Mouse (Mus musculus): Measurements from ENCODE around the gene Birc2. TPM values are rescaled to one million over a fixed set of nuclear protein-coding genes. Genes with fewer than 3 reads are reported as not detected.

The Birc2 gene
- polyA plus RNA-seq, 1 experiment from 2014 or later, result 49.3 TPM

DNA sequence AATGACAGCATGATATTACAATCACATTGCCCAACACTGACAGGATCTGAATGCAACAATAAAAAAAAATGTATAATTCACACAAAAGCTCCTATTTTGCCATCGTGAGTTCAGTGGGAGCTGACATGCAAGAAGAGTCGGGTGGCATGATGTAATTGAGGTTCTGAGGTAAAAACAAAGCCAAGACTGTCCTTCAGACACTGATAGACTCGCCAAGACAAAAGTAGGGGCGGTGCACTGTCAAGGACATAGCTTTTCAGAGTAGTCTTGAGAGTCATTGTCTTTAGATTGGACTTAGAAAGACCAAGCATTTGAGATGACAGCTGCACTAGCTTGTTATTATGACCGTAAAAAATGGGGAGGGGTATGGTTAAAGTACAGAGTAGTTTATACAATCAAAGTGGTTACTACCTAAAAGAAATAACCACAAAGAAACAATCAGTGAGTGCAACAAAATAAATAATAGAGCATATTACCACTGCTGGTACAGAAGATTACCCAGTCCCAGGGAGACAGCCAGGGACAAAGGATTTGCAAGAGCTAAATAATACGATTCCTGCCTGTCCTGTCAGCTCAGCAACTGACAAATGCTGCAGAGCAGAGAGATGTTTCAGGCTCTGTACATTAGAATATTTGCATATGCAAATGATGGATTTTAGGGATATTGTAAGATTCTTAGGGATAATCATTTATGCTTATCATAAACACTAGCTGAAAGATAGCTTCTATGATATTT is 40.6 kb downstream of the Birc2 start:
- no peaks in the 10 kb centered on the region for H3K9me3 ChIP-seq (ENCODE audit: control insufficient read depth, low read length)
- ATAC-seq (ENCODE audit: low read depth), result no peak
- no peaks in the 10 kb centered on the region; the same call in 1 of the 2 replicates for H3K36me3 ChIP-seq (ENCODE audit: control insufficient read depth, insufficient read depth, low read length)
- H3K27ac ChIP-seq (ENCODE audit: low read depth, low read length), result no peak overlapping the region
- no peaks in the 10 kb centered on the region for H3K27me3 ChIP-seq (ENCODE audit: control insufficient read depth, insufficient read depth, low read length)
- no peak overlapping the region for H3K4me2 ChIP-seq (ENCODE audit: low read depth, low read length)
- no peaks in the 10 kb centered on the region for H3K4me1 ChIP-seq (ENCODE audit: control insufficient read depth, insufficient read depth, low read length)
- H3K4me3 ChIP-seq (ENCODE audit: low read depth, low read length), result no peak overlapping the region
- no peak overlapping the region for H3K9ac ChIP-seq (replicated peaks; ENCODE audit: low read depth, low read length)
- WGBS, result 69% methylated on average over 6 of the region's 6 CpGs

GRCm38 (mm10) chr9:7795581-7795980 is 41.3 kb downstream of the Birc2 start:
- Histone ChIP-seq H3K4me1 (ENCODE audit: control insufficient read depth, insufficient read depth, low read length) (no peaks in the 10 kb centered on the region), H3K4me2 (ENCODE audit: low read depth, low read length) (no peak overlapping the region), H3K9me3 (ENCODE audit: control insufficient read depth, low read length) (no peaks in the 10 kb centered on the region), H3K4me3 (ENCODE audit: low read depth, low read length) (no peak overlapping the region), H3K9ac (replicated peaks; ENCODE audit: low read depth, low read length) (no peak overlapping the region), H3K27ac (ENCODE audit: low read depth, low read length) (no peak overlapping the region), H3K36me3 (ENCODE audit: control insufficient read depth, insufficient read depth, low read length) (no peaks in the 10 kb centered on the region; the same call in 1 of the 2 replicates), H3K27me3 (ENCODE audit: control insufficient read depth, insufficient read depth, low read length) (no peaks in the 10 kb centered on the region)
- no peak for ATAC-seq (ENCODE audit: low read depth)

DNA sequence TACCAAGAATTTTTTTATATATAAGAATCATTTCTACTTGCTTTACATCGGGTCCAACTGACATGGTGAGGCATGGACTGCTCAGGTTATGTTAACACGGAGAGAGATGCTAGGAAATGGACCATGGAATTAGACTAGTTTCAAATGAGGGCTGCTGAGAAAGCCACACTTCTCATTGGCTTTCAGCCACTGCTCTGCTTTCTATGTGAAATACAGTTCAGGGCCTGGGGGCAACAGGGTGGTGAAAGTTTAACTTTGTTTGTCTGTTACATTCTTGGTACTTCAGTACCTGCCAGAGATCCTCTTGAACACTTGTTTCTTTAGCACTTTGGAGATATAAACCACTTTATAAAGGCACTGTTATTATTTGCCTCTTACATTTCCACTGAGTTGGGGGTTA is 43.3 kb downstream of the Birc2 start:
- H3K4me3 ChIP-seq (ENCODE audit: low read depth, low read length), result no peak overlapping the region
- no peak overlapping the region for H3K4me2 ChIP-seq (ENCODE audit: low read depth, low read length)
- no peak for ATAC-seq (ENCODE audit: low read depth)
- H3K36me3 ChIP-seq (ENCODE audit: control insufficient read depth, insufficient read depth, low read length), result no peaks in the 10 kb centered on the region; the same call in 1 of the 2 replicates
- no peak overlapping the region for H3K27ac ChIP-seq (ENCODE audit: low read depth, low read length)
- H3K9ac ChIP-seq (replicated peaks; ENCODE audit: low read depth, low read length), result no peak overlapping the region
- H3K4me1 ChIP-seq (ENCODE audit: control insufficient read depth, insufficient read depth, low read length), result no peaks in the 10 kb centered on the region
- 91% methylated on average over 2 of the region's 2 CpGs for WGBS
- H3K9me3 ChIP-seq (ENCODE audit: control insufficient read depth, low read length), result no peaks in the 10 kb centered on the region
- H3K27me3 ChIP-seq (ENCODE audit: control insufficient read depth, insufficient read depth, low read length), result no peaks in the 10 kb centered on the region

DNA sequence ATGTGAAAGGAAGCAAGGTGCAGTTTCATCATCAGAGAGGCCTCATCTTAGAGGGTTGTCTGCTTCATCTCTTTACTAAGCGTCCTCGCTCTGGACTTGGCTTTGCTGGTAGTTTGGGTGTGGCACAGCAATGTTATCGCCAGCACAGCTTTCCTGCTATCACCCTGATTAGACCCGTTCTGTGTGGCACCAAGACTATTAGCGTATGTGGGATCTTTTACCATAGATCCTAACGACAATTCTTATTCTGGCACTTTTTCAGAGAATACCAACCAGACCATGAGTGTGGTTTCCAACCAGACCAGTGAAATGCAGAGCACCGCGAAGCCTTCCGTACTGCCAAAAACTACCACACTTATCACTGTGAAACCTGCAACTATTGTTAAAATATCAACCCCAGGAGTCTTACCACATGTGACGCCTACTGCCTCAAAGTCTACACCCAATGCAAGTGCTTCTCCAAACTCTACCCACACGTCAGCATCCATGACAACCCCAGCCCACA is 46.2 kb downstream of the Birc2 start:
- WGBS, result 96% methylated on average over 11 of the region's 11 CpGs
- H3K4me2 ChIP-seq (ENCODE audit: low read depth, low read length), result no peak overlapping the region
- H3K4me3 ChIP-seq (ENCODE audit: low read depth, low read length), result no peak overlapping the region
- H3K27me3 ChIP-seq (ENCODE audit: control insufficient read depth, insufficient read depth, low read length), result no peaks in the 10 kb centered on the region
- H3K36me3 ChIP-seq (ENCODE audit: control insufficient read depth, insufficient read depth, low read length), result no peaks in the 10 kb centered on the region; the same call in 1 of the 2 replicates
- H3K27ac ChIP-seq (ENCODE audit: low read depth, low read length), result no peak overlapping the region
- no peak overlapping the region for H3K9ac ChIP-seq (replicated peaks; ENCODE audit: low read depth, low read length)
- ATAC-seq (ENCODE audit: low read depth), result no peak
- no peaks in the 10 kb centered on the region for H3K4me1 ChIP-seq (ENCODE audit: control insufficient read depth, insufficient read depth, low read length)
- H3K9me3 ChIP-seq (ENCODE audit: control insufficient read depth, low read length), result no peaks in the 10 kb centered on the region

- Histone ChIP-seq H3K4me2 (ENCODE audit: low read depth, low read length) (no peak overlapping the region), H3K4me3 (ENCODE audit: low read depth, low read length) (no peak overlapping the region), H3K4me1 (ENCODE audit: control insufficient read depth, insufficient read depth, low read length) (no peaks in the 10 kb centered on the region), H3K27me3 (ENCODE audit: control insufficient read depth, insufficient read depth, low read length) (no peaks in the 10 kb centered on the region), H3K27ac (ENCODE audit: low read depth, low read length) (no peak overlapping the region), H3K9ac (replicated peaks; ENCODE audit: low read depth, low read length) (no peak overlapping the region), H3K36me3 (ENCODE audit: control insufficient read depth, insufficient read depth, low read length) (no peaks in the 10 kb centered on the region; the same call in 1 of the 2 replicates), H3K9me3 (ENCODE audit: control insufficient read depth, low read length) (no peaks in the 10 kb centered on the region)
- 96% methylated on average over 8 of the region's 8 CpGs for WGBS
- no peak for ATAC-seq (ENCODE audit: low read depth)
Observed at GRCm38 (mm10) chr9:7789764-7790575, 46.9 kb downstream of the Birc2 start.

GRCm38 (mm10) chr9:7788411-7788810 is 48.5 kb downstream of the Birc2 start:
- H3K4me1 ChIP-seq (ENCODE audit: control insufficient read depth, insufficient read depth, low read length), result no peaks in the 10 kb centered on the region
- WGBS, result 86% methylated on average over 6 of the region's 6 CpGs
- H3K27ac ChIP-seq (ENCODE audit: low read depth, low read length), result no peak overlapping the region
- H3K9me3 ChIP-seq (ENCODE audit: control insufficient read depth, low read length), result no peaks in the 10 kb centered on the region
- no peak overlapping the region for H3K9ac ChIP-seq (replicated peaks; ENCODE audit: low read depth, low read length)
- no peak overlapping the region for H3K4me3 ChIP-seq (ENCODE audit: low read depth, low read length)
- H3K4me2 ChIP-seq (ENCODE audit: low read depth, low read length), result no peak overlapping the region
- H3K36me3 ChIP-seq (ENCODE audit: control insufficient read depth, insufficient read depth, low read length), result no peaks in the 10 kb centered on the region; the same call in 1 of the 2 replicates
- H3K27me3 ChIP-seq (ENCODE audit: control insufficient read depth, insufficient read depth, low read length), result no peaks in the 10 kb centered on the region
- ATAC-seq (ENCODE audit: low read depth), result no peak

DNA sequence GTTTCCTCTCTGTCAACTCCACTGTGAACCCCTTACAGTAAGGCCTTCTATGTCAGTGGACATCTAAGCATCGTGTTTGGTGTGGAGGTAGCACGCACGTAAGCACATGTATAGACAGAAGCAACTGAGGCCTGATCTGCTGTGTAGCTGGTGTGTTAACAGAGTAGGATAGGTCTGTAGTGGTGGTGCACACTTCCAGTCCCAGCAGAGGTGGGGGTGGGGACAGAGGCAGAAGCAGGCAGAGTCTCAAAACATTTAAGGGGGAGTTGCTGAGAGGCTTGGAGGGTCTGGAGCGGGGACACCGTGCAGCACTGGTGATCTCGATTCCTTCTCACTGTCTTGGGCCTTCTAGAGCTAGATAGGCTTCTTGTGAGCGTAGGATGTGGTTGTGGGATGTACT is 50.8 kb downstream of the Birc2 start:
- H3K27ac ChIP-seq (ENCODE audit: low read depth, low read length), result no peak overlapping the region
- H3K27me3 ChIP-seq (ENCODE audit: control insufficient read depth, insufficient read depth, low read length), result no peaks in the 10 kb centered on the region
- H3K4me1 ChIP-seq (ENCODE audit: control insufficient read depth, insufficient read depth, low read length), result no peaks in the 10 kb centered on the region
- H3K4me3 ChIP-seq (ENCODE audit: low read depth, low read length), result no peak overlapping the region
- no peak overlapping the region for H3K4me2 ChIP-seq (ENCODE audit: low read depth, low read length)
- no peaks in the 10 kb centered on the region for H3K36me3 ChIP-seq (ENCODE audit: control insufficient read depth, insufficient read depth, low read length)
- no peaks in the 10 kb centered on the region for H3K9me3 ChIP-seq (ENCODE audit: control insufficient read depth, low read length)
- no peak overlapping the region for H3K9ac ChIP-seq (replicated peaks; ENCODE audit: low read depth, low read length)
- WGBS, result 92% methylated on average over 7 of the region's 7 CpGs
- no peak for ATAC-seq (ENCODE audit: low read depth)

DNA sequence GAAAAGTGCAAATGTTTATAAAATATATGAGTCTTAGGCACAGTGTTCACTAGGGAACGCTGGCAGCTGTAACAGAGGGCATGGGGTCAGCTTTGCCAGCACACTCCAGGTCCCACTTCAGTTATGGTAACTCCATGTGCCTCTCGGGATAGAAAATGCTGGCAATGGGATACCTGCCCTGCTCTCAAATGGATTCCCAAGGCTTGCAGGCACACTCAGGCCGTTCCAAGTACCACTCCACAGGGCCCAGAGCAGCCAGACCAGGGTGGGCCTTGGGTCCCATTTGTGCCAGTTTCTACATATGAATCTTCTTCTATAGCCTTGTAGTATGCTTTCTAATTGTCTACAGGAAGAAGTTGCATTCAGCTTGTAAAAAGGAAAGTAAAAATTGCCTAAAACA is 51.5 kb downstream of the Birc2 start:
- Histone ChIP-seq H3K9ac (replicated peaks; ENCODE audit: low read depth, low read length) (no peak overlapping the region), H3K27ac (ENCODE audit: low read depth, low read length) (no peak overlapping the region), H3K4me1 (ENCODE audit: control insufficient read depth, insufficient read depth, low read length) (no peaks in the 10 kb centered on the region), H3K9me3 (ENCODE audit: control insufficient read depth, low read length) (no peaks in the 10 kb centered on the region), H3K4me2 (ENCODE audit: low read depth, low read length) (no peak overlapping the region), H3K27me3 (ENCODE audit: control insufficient read depth, insufficient read depth, low read length) (no peaks in the 10 kb centered on the region), H3K4me3 (ENCODE audit: low read depth, low read length) (no peak overlapping the region), H3K36me3 (ENCODE audit: control insufficient read depth, insufficient read depth, low read length) (no peaks in the 10 kb centered on the region)
- no peak for ATAC-seq (ENCODE audit: low read depth)
- 87% methylated on average over 3 of the region's 3 CpGs for WGBS

GRCm38 (mm10) chr9:7784615-7785012 is 52.2 kb downstream of the Birc2 start:
- Histone ChIP-seq H3K27ac (ENCODE audit: low read depth, low read length) (no peak overlapping the region), H3K4me2 (ENCODE audit: low read depth, low read length) (no peak overlapping the region), H3K9ac (replicated peaks; ENCODE audit: low read depth, low read length) (no peak overlapping the region), H3K4me3 (ENCODE audit: low read depth, low read length) (no peak overlapping the region), H3K27me3 (ENCODE audit: control insufficient read depth, insufficient read depth, low read length) (no peaks in the 10 kb centered on the region), H3K9me3 (ENCODE audit: control insufficient read depth, low read length) (no peaks in the 10 kb centered on the region), H3K36me3 (ENCODE audit: control insufficient read depth, insufficient read depth, low read length) (no peaks in the 10 kb centered on the region), H3K4me1 (ENCODE audit: control insufficient read depth, insufficient read depth, low read length) (no peaks in the 10 kb centered on the region)
- WGBS, result 44% methylated on average over 1 of the region's 1 CpGs
- 0 out of 2 replicates have a peak, but pooled peaks have one; percentile 19 for ATAC-seq (ENCODE audit: low read depth)

Data from neural tube, embryonic 14.5 days (tissue).